In genomic region chr4:46374455-46374854, GRCm38 (mm10) we compare ENCODE assay signal across 9 mouse cellular contexts. TPM values are rescaled to one million over a fixed set of nuclear protein-coding genes. Genes with fewer than 3 reads are reported as not detected.
DNase-seq lines count a peak whose midpoint lies in the region; ATAC-seq and TF ChIP-seq lines count a peak whose summit lies in the region.
"Had no signal": no experiment of that assay in that cellular context is flagged by ENCODE, and none has a peak within 500 bp of the region (broad histone marks: within the 10 kb centered on the region; RNA-seq: fewer than 3 reads in every experiment).

No protein-coding gene starts in this region.

- TF ChIP-seq EP300 in MEL (IDR thresholded peaks at IDR 0.05; ENCODE audit: low read depth in 1 of 2, low read length in 2 of 2) = no peak

- H3K79me2 ChIP-seq in MEL (ENCODE audit: control insufficient read depth, insufficient read depth, low read length, poor library complexity) = no peaks in the 10 kb centered on the region; the same call in 1 of the 2 replicates

- H3K9ac ChIP-seq in MEL (ENCODE audit: control insufficient read depth, low read depth, low read length, poor library complexity, severe bottlenecking) = peak overlapping the region; percentile 80
- no peak overlapping the region for H3K9ac ChIP-seq in embryonic facial prominence, embryonic 14.5 days (ENCODE audit: low read depth, low read length)
- no peak overlapping the region; the same call in 1 of the 2 replicates for H3K9ac ChIP-seq in lung, embryonic 16.5 days (ENCODE audit: low read length)
- H3K9ac ChIP-seq in stomach, embryonic 16.5 days (ENCODE audit: low read length) = 0 out of 2 replicates have a peak overlapping the region, but pooled peaks have one; percentile 50

- H3K4me3 ChIP-seq in MEL (ENCODE audit: control insufficient read depth in 1 of 2, insufficient read depth in 1 of 2, low read depth in 2 of 2, low read length in 2 of 2) = peak overlapping the region; percentile 64 to 82
- peak overlapping the region; percentile 34 for H3K4me3 ChIP-seq in embryonic facial prominence, embryonic 14.5 days (ENCODE audit: low read depth, low read length)
- H3K4me3 ChIP-seq in lung, embryonic 16.5 days (ENCODE audit: low read length) = no peak overlapping the region; the same call in 1 of the 2 replicates
- H3K4me3 ChIP-seq in stomach, embryonic 16.5 days (replicated peaks; ENCODE audit: low read length) = peak overlapping the region; percentile 35

- peak; percentile 30 to 32 for DNase-seq in layer of hippocampus, postnatal 10 days (ENCODE audit: low spot score in 2 of 2)
- DNase-seq in layer of hippocampus, adult 9-10 months (ENCODE audit: low spot score) = no peak
- peak; percentile 86 for DNase-seq in MEL (ENCODE audit: low read depth, low spot score)
- no peak for DNase-seq in embryonic facial prominence, embryonic 14.5 days (ENCODE audit: low spot score)
- DNase-seq in induced T-regulatory cell, adult 2 months (ENCODE audit: low read depth) = peak; percentile 72
- DNase-seq in gastrocnemius, postnatal 25 days = no peak

- TF ChIP-seq POLR2A in MEL (IDR thresholded peaks at IDR 0.05; ENCODE audit: control insufficient read depth in 1 of 2, insufficient read depth in 1 of 2, low read depth in 1 of 2, low read length in 2 of 2, poor library complexity in 1 of 2) = no peak

- peak overlapping the region; percentile 62 for H3K4me2 ChIP-seq in embryonic facial prominence, embryonic 14.5 days (ENCODE audit: low read depth, low read length)
- H3K4me2 ChIP-seq in lung, embryonic 16.5 days (ENCODE audit: low read depth, low read length) = peak overlapping the region; percentile 52
- peak overlapping the region; percentile 68 for H3K4me2 ChIP-seq in stomach, embryonic 16.5 days (ENCODE audit: low read depth, low read length)

- peaks cover 0 to 3% of the 10 kb centered on the region in 2 experiments; a peak in 1 of 4 replicates for H3K4me1 ChIP-seq in MEL (ENCODE audit: control insufficient read depth in 1 of 2, insufficient read depth in 2 of 2, low read length in 2 of 2)
- H3K4me1 ChIP-seq in embryonic facial prominence, embryonic 14.5 days (ENCODE audit: control insufficient read depth, insufficient read depth, low read length) = no peaks in the 10 kb centered on the region
- H3K4me1 ChIP-seq in lung, embryonic 16.5 days (replicated peaks; ENCODE audit: control insufficient read depth, insufficient read depth, low read length) = peaks cover 11% of the 10 kb centered on the region
- H3K4me1 ChIP-seq in stomach, embryonic 16.5 days (ENCODE audit: control insufficient read depth, insufficient read depth, low read length) = no peaks in the 10 kb centered on the region

- peak; percentile 71 to 84 (median 79) for TF ChIP-seq CTCF in MEL (IDR thresholded peaks at IDR 0.05 in 2 of 3, conservative IDR thresholded peaks at IDR 0.05 in 1 of 3; ENCODE audit: control insufficient read depth in 1 of 3, insufficient read depth in 1 of 3, low read depth in 2 of 3, low read length in 3 of 3, poor library complexity in 1 of 3, severe bottlenecking in 1 of 3)

- H3K36me3 ChIP-seq in MEL (ENCODE audit: control insufficient read depth in 1 of 2, insufficient read depth in 2 of 2, low read length in 2 of 2) = no peaks in the 10 kb centered on the region
- H3K36me3 ChIP-seq in embryonic facial prominence, embryonic 14.5 days (ENCODE audit: control insufficient read depth, insufficient read depth, low read length) = peaks cover 20% of the 10 kb centered on the region
- H3K36me3 ChIP-seq in lung, embryonic 16.5 days (ENCODE audit: control insufficient read depth, insufficient read depth, low read length) = peaks cover 7% of the 10 kb centered on the region
- H3K36me3 ChIP-seq in stomach, embryonic 16.5 days (ENCODE audit: control insufficient read depth, insufficient read depth, low read length) = peaks cover 4% of the 10 kb centered on the region

- no peaks in the 10 kb centered on the region for H3K27me3 ChIP-seq in MEL (ENCODE audit: control insufficient read depth in 1 of 2, insufficient read depth in 2 of 2, low read length in 2 of 2)
- no peaks in the 10 kb centered on the region for H3K27me3 ChIP-seq in embryonic facial prominence, embryonic 14.5 days (replicated peaks; ENCODE audit: control insufficient read depth, insufficient read depth, low read length)
- H3K27me3 ChIP-seq in lung, embryonic 16.5 days (ENCODE audit: control insufficient read depth, insufficient read depth, low read depth, low read length) = no peaks in the 10 kb centered on the region
- H3K27me3 ChIP-seq in stomach, embryonic 16.5 days (ENCODE audit: control insufficient read depth, insufficient read depth, low read length) = no peaks in the 10 kb centered on the region

- no peaks in the 10 kb centered on the region for H3K9me3 ChIP-seq in MEL (replicated peaks; ENCODE audit: insufficient read depth, low read length)
- H3K9me3 ChIP-seq in embryonic facial prominence, embryonic 14.5 days (ENCODE audit: control insufficient read depth, low read length) = no peaks in the 10 kb centered on the region
- H3K9me3 ChIP-seq in lung, embryonic 16.5 days (ENCODE audit: control insufficient read depth, low read length) = no peaks in the 10 kb centered on the region
- H3K9me3 ChIP-seq in stomach, embryonic 16.5 days (replicated peaks; ENCODE audit: control insufficient read depth, low read length) = no peaks in the 10 kb centered on the region

- 61% methylated on average over 6 of the region's 6 CpGs for WGBS in embryonic facial prominence, embryonic 14.5 days
- WGBS in lung, embryonic 16.5 days = 56% methylated on average over 6 of the region's 6 CpGs
- WGBS in stomach, embryonic 16.5 days = 57% methylated on average over 6 of the region's 6 CpGs

- no peak for ATAC-seq in embryonic facial prominence, embryonic 14.5 days (ENCODE audit: low read depth)
- ATAC-seq in lung, embryonic 16.5 days (ENCODE audit: low read depth) = no peak
- no peak for ATAC-seq in stomach, embryonic 16.5 days (ENCODE audit: insufficient read depth, low FRiP score)

- H3K27ac ChIP-seq in MEL (ENCODE audit: control insufficient read depth, low read depth, low read length) = peak overlapping the region; percentile 65
- no peak overlapping the region for H3K27ac ChIP-seq in embryonic facial prominence, embryonic 14.5 days (replicated peaks; ENCODE audit: low read depth, low read length)
- H3K27ac ChIP-seq in lung, embryonic 16.5 days (ENCODE audit: low read length) = no peak overlapping the region
- no peak overlapping the region for H3K27ac ChIP-seq in stomach, embryonic 16.5 days (ENCODE audit: low read length)

- TF ChIP-seq RAD21 in MEL (IDR thresholded peaks at IDR 0.05; ENCODE audit: low read depth, low read length) = peak; percentile 39

TF ChIP-seq in MEL, 35 proteins besides CTCF, POLR2A, EP300 and RAD21 (continues in another document):
- TF ChIP-seq NRF1 (IDR thresholded peaks at IDR 0.05; ENCODE audit: insufficient read depth, low read depth, low read length, poor library complexity, severe bottlenecking) = no peak
- no peak for TF ChIP-seq MXI1 (IDR thresholded peaks at IDR 0.05; ENCODE audit: low read depth, low read length)
- no peak for TF ChIP-seq POLR2AphosphoS5 (IDR thresholded peaks at IDR 0.05; ENCODE audit: borderline replicate concordance, low read depth, low read length)
- no peak for TF ChIP-seq CHD1 (IDR thresholded peaks at IDR 0.05; ENCODE audit: low read depth, low read length)
- TF ChIP-seq MYC (IDR thresholded peaks at IDR 0.05; ENCODE audit: low read depth, low read length) = no peak
- no peak for TF ChIP-seq NELFE (IDR thresholded peaks at IDR 0.05; ENCODE audit: low read depth, low read length)
- peak; percentile 41; the same call in 1 of the 2 replicates for TF ChIP-seq HCFC1 (IDR thresholded peaks at IDR 0.05; ENCODE audit: low read depth, low read length)
- TF ChIP-seq MAFK (IDR thresholded peaks at IDR 0.05; ENCODE audit: borderline replicate concordance, low read depth, low read length) = no peak
- TF ChIP-seq SIN3A (IDR thresholded peaks at IDR 0.05; ENCODE audit: low read length) = peak; percentile 14; the same call in 1 of the 2 replicates
- peak; percentile 64 for TF ChIP-seq SMC3 (IDR thresholded peaks at IDR 0.05; ENCODE audit: low read depth, low read length)
- no peak for TF ChIP-seq ETS1 (IDR thresholded peaks at IDR 0.05; ENCODE audit: low read depth, low read length)
- TF ChIP-seq ZNF384 (IDR thresholded peaks at IDR 0.05; ENCODE audit: low read depth, low read length) = no peak
- no peak for TF ChIP-seq POLR2AphosphoS2 (IDR thresholded peaks at IDR 0.05; ENCODE audit: low read length)
- no peak for TF ChIP-seq KAT2A (conservative IDR thresholded peaks at IDR 0.05; ENCODE audit: low read depth, low read length)
- no peak for TF ChIP-seq MAZ (IDR thresholded peaks at IDR 0.05; ENCODE audit: low read depth, low read length)

RNA-seq across cellular contexts. Expression of gene Trmo, which starts 14.8 kb away (rescaled TPM):
- 1 to 10 TPM; 4.9 to 5.5 TPM for total RNA-seq in layer of hippocampus, postnatal 10 days (2021)
- 4.1 and 5.0 TPM in 2 replicates for total RNA-seq in MEL (2012; rRNA removed)
- polyA plus RNA-seq in MEL (2012; ENCODE audit: insufficient read depth in 1 of 2, insufficient read length in 2 of 2, low read depth in 1 of 2, low replicate concordance in 2 of 2, missing spikeins in 1 of 2) = 1 to 10 TPM in 1 of 2 experiments, not detected in 1; 3.5 TPM
- 8.8 and 10.0 TPM in 2 replicates for polyA plus RNA-seq in embryonic facial prominence, embryonic 14.5 days (2014; fragmentation: Nextera tagmentation; extraction: Ambion mirVana)
- 10.8 and 12.2 TPM in 2 replicates for polyA plus RNA-seq in lung, embryonic 16.5 days (2015; fragmentation: Nextera tagmentation; extraction: Ambion mirVana)
- polyA plus RNA-seq in stomach, embryonic 16.5 days (2015; fragmentation: Nextera tagmentation; extraction: Ambion mirVana) = 9.9 and 11.0 TPM in 2 replicates
- total RNA-seq in gastrocnemius, postnatal 25 days (2021) = 1 to 10 TPM; 2.9 to 3.1 TPM

RNA-seq across cellular contexts. Expression of gene Foxe1, which starts 31.0 kb away (rescaled TPM):
- total RNA-seq in layer of hippocampus, postnatal 10 days (2021) = not detected
- 0.04 TPM in 1 of 2 replicates, not detected in the other for total RNA-seq in MEL (2012; rRNA removed)
- polyA plus RNA-seq in MEL (2012; ENCODE audit: insufficient read depth in 1 of 2, insufficient read length in 2 of 2, low read depth in 1 of 2, low replicate concordance in 2 of 2, missing spikeins in 1 of 2) = not detected
- 1.6 and 1.7 TPM in 2 replicates for polyA plus RNA-seq in embryonic facial prominence, embryonic 14.5 days (2014; fragmentation: Nextera tagmentation; extraction: Ambion mirVana)
- not detected in 2 replicates for polyA plus RNA-seq in lung, embryonic 16.5 days (2015; fragmentation: Nextera tagmentation; extraction: Ambion mirVana)
- 0.26 and 0.31 TPM in 2 replicates for polyA plus RNA-seq in stomach, embryonic 16.5 days (2015; fragmentation: Nextera tagmentation; extraction: Ambion mirVana)
- total RNA-seq in gastrocnemius, postnatal 25 days (2021) = not detected
- polyA plus RNA-seq: frontal cortex, adult 2 months had no signal

RNA-seq across cellular contexts. Expression of gene Hemgn, which starts 38.9 kb away (rescaled TPM):
- total RNA-seq in layer of hippocampus, postnatal 10 days (2021) = not detected
- 7.4 and 11.8 TPM in 2 replicates for total RNA-seq in MEL (2012; rRNA removed)
- 10 to 100 TPM in 1 of 2 experiments, not detected in 1; 19.9 TPM for polyA plus RNA-seq in MEL (2012; ENCODE audit: insufficient read depth in 1 of 2, insufficient read length in 2 of 2, low read depth in 1 of 2, low replicate concordance in 2 of 2, missing spikeins in 1 of 2)
- polyA plus RNA-seq in embryonic facial prominence, embryonic 14.5 days (2014; fragmentation: Nextera tagmentation; extraction: Ambion mirVana) = 0.47 and 0.51 TPM in 2 replicates
- polyA plus RNA-seq in lung, embryonic 16.5 days (2015; fragmentation: Nextera tagmentation; extraction: Ambion mirVana) = 1.1 and 4.3 TPM in 2 replicates
- polyA plus RNA-seq in stomach, embryonic 16.5 days (2015; fragmentation: Nextera tagmentation; extraction: Ambion mirVana) = 16.6 and 17.6 TPM in 2 replicates
- total RNA-seq in gastrocnemius, postnatal 25 days (2021) = not detected

Comparison
In these comparisons a context has a peak if more than half of its experiments do, and no peak if none do; other contexts are left out.
1. DNase-seq: peak in layer of hippocampus, postnatal 10 days (2 of 2), MEL (single experiment) and induced T-regulatory cell, adult 2 months (single experiment); none in layer of hippocampus, adult 9-10 months (single experiment), embryonic facial prominence, embryonic 14.5 days (single experiment) and gastrocnemius, postnatal 25 days (single experiment).
2. H3K9ac ChIP-seq: peak in MEL (single experiment) and stomach, embryonic 16.5 days (single experiment); none in embryonic facial prominence, embryonic 14.5 days (single experiment) and lung, embryonic 16.5 days (single experiment).
3. Peak in every context shown above with its lines, with median percentiles within 50 percentile points of each other: H3K4me2 ChIP-seq.